Mouse (Mus musculus) heart, adult 18-20 months (tissue): ENCODE measurements at regions not wholly inside any gene's neighbourhood (a gene's known extent, or its start where the extent isn't known, plus 50 kb on each side); places are given as distances from the start of the nearest gene placed in this dataset.
"Not testable (repeated sequence)": the region's sequence is repeated elsewhere in the genome, so short reads cannot be mapped to it uniquely, and the experiment has no call there.

Experiments used
- DNase-seq, 2 experiments: peaks; one replicate each; pipeline ENCODE4 v3.0.0; 2021 to 2022; ENCODE audit warnings: mixed read lengths in 1 of 2

DNA sequence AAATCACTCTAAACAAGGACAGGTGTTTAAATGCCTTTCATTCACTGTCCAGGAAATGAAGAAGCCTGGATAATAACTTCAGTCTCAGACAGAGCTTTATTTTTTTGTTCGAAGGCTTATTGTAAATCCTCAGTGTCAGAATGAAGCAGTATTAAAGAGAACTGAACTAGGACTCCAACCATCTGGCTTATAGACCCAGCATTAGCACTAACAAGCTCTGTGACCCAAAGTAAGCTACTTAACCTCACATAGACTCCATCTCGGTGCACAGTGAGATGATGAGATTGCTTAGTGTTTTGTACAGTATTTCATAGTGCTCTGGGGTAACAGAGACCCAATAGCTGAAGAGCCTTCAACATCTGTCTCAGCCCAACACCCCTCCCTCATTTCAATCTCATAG, 738.2 kb upstream of the Map3k7 start:
- no peak for DNase-seq

DNA sequence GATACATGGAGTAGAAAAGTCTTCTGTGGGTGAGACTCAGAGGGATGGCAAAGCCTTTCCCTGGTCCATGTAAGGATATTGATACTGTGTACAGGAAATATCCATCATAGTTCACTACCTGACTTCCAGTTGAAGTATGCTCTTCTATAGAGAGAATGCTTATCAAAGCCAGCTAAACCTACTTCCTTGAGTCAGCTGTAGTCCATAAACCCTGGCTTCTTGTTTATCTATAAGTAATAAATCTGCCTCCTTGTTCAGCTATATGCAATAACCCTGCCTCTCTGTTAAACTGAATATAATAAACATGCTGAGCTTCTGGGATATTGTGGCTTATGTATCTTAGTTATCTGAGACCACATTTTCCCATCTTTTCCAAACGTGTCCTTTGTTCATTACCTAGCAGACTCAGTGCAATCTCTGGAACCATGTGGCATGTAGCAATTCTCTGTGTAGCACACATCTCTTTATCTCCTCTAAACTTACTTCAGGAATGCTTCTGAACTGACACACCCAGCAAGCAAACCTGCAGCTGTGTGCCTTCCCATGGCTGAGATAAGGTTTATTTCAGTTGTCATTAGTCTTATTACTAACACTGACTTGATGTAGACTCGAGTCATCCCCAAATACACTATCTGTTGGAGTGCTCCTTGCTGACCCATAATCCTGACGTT, 694.9 kb upstream of the Map3k7 start:
- no peak for DNase-seq

DNA sequence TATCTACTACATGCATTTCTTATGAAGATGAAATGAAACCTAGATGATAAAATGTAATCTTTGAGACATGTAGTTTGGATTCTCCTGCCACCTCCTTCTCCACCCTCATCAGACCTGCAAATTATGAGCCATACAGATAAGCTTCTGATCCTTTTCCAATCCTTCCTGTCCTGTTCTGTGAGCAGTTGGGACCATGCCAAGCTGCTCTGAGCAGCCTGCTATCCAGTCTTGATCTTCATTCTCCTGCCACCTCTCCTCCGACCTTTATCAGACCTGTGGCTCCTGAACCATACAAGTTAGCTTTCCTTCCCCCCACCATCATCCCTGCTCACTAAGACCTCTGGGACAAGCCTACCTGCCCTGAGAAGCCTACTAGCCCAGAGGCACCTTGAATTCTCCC, 689.8 kb upstream of the Map3k7 start:
- DNase-seq = no peak

DNA sequence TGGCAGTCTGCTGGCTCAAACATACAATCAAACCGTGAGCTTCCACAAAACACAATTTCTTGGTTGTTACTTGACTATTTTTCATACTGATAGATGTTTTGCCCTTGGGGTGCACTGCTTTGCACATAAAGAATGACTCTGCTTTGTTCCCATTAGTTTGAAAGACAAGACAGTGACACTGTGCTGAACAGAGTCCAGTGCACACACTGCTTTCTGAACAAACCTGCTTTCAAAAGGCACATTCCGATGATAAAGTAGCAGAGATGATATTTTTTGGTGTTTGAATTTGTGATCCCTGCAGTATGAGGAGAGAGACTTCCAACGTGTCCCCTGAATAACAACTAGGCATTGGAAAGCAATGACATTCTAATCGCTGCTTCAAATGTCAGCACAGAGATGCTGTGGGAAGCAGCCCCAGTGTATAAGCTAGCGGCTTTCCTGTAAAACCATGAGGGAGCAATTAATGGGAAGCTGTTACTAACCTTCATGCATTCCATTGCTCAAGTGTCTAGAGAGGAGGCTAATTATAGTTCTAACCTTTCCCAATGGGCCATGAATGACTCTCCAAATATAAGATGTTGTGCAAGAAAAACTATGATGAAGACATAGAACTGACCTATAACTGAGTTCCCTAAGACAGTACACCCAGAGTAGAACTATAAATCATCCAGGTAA, 673.5 kb upstream of the Map3k7 start:
- DNase-seq = no peak

DNA sequence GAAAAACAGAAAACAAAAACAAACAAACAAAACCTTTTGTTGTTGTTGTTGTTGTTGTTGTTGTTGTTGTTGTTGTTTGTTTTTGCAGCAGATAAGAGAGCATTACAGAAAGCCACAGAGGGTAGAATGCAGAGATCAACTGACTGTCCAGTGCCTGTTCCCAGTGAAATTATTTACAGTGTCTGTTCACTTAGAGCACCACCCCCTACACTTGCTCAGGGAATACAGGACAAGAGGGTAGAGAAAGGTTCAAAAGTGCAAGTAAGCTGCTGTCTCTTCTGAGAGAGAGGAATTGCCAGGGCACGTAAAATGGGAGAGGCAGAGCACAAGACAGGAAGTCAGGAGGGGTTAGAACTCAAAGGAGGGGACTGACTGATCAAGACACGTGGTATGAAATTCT, 670.1 kb upstream of the Map3k7 start:
- DNase-seq = no peak

DNA sequence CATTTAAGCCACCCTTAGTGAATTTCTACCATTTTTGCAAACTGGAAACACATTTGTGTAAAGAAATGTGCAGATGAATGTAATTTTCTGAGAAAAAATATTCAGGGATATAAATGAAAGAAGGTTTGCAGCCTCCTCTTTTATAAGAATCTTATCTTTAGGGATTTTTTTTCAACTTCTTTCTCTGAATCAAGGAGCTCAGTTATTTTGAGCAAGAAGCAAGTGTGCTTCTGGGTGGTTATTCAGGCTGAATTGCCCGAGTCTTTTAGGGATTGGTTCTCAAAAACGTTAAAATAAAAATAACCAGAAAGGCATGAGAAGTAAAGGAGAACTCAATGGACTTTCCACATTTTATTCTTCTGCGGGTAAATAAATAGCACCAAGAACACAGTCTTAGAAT, 666.0 kb upstream of the Map3k7 start:
- no peak for DNase-seq

DNA sequence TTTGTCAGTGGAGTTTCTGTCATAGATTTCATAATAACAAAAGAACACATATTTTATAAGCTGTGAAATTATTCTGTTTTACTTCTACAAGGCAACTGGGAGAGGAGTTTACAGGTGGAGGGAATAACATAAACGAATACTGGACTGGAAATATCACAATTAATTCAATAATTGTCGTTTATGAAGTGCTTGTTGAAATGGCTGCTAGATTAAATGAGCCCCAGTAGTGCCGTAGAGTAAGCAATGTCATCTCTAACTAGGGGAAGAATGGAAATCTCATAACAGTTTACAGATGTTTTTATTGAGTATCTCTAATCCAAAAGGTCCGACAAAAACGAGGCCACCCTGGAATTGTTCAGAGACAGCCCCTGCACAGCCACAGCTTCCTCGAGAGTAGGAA, 644.6 kb upstream of the Map3k7 start:
- no peak for DNase-seq

DNA sequence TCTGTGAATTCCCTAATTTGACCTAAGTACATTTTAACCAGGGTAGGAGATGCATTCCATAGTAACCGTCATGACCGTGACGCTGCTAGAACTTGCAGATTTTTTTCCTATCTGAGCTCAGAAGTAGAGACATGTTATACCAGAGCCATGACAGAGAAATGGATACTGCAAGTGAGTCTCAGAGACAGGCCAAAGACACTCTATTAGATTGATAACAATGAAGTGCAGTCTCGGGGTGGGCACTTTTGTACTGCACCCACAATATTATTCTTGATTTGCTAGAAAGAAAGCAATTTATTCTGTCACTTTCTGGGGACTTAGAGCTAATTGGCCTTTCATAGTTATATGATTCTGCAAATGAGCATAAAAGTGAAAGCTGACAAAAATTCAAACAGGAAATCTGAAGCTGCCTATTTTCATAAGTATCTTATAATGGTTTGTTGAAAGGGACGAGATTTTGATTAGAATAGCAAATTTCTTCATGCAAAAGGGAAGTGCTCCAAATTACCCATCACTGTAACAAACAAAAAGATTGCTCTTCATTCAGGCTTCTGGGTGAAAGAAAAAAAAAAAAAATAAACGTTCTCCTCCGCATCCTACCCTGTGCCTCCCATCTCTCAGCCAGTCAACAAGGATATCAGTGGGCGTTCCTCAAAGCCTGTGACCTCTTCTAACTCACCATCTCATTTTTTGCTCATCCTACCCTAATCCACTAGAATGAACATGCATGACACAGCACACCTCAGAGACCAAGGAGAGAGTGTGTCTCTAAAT, 643.0 kb upstream of the Map3k7 start:
- no peak for DNase-seq

DNA sequence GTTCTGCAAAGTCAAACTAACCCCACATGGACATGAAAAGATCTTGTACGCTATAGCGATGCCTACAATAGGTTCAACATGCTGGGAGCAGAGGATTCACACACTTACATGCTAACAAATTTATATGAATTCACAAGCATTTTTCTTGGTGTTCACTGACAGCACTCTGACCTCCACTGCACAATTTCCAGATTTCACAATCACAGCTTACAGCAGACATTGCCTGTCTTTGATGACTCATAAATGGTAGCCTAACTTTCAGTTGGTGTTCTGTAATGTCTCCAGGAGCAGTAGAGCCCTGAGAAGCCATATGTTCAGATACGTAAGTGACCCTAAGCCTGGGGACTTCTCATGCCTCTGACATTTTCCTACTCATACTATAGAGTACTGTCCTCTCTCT, 640.1 kb upstream of the Map3k7 start:
- DNase-seq = no peak

DNA sequence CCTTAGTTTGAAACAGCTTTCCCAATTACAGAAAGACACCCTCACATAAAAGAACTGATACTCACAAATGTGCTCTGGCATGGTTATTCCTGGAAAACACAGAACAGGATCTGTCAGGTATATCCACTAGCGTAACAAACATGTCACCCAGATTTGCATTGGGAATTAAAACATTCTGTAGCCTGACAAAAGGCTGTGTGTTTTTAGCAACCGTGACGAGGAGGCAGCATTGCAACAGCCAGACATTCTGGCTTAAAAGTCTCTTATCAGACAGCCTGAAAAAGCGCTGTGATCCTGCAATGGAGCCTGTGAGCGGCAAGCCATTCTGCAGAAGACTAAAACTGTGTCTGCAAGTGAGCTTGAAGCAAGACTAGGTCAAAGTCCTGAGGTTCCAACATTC, 635.1 kb upstream of the Map3k7 start:
- DNase-seq = no peak

DNA sequence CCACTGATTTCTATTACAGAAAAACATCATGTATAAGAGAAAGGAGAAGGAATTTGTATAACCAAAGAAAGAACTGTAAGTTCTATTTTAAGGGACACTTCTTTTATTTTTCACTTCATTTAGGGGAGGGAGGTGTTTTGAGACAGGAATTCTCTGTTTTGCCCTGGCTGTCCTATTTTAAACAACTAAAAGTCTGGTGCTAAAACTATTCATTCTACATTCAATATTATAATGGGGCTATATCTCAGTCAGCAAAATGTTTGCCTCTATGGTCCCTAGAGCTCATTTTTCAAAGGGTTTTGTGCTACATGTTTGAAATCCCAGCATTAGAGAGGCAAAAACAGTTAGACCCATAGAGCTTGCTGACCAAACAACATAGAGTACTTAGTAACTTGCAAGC, 632.8 kb upstream of the Map3k7 start:
- DNase-seq = no peak

DNA sequence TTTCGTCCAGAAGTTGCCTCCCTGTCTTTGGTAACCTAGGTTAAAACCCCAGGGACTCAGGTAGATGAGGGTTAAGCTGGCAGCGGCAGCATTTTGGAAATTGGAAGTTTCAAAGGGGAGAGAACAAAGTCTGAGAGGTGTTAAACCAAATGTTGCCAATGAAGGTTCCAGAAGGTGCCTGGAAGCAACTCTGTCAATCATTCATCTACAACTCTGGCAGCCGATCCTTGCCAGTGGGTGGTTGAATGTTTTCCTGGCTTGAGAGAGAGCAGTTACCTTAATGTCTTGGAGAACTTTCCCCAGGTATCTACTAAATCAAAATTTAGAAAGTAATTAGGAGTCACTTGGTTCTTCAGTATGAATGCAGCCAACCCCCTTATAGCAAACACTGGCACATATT, 628.2 kb upstream of the Map3k7 start:
- no peak for DNase-seq

DNA sequence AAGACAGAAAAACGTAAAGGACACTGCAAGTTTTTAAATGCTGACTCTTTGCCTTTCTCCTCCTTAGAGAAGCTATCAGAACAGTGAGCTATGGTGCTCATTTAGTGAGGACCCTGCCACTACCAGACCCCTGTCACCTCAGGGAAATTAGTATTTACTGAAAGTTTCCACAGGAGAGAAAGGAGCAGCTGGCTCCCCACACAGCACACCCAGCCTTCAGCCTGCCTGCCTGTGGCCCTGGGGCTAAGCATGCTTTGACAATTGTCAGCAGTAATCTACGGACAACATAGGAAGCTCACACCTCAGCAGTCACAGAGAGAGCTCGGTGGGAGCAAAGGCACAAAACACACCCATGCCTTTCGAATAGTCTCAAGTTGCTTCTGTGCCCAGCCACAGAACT, 625.9 kb upstream of the Map3k7 start:
- no peak for DNase-seq

DNA sequence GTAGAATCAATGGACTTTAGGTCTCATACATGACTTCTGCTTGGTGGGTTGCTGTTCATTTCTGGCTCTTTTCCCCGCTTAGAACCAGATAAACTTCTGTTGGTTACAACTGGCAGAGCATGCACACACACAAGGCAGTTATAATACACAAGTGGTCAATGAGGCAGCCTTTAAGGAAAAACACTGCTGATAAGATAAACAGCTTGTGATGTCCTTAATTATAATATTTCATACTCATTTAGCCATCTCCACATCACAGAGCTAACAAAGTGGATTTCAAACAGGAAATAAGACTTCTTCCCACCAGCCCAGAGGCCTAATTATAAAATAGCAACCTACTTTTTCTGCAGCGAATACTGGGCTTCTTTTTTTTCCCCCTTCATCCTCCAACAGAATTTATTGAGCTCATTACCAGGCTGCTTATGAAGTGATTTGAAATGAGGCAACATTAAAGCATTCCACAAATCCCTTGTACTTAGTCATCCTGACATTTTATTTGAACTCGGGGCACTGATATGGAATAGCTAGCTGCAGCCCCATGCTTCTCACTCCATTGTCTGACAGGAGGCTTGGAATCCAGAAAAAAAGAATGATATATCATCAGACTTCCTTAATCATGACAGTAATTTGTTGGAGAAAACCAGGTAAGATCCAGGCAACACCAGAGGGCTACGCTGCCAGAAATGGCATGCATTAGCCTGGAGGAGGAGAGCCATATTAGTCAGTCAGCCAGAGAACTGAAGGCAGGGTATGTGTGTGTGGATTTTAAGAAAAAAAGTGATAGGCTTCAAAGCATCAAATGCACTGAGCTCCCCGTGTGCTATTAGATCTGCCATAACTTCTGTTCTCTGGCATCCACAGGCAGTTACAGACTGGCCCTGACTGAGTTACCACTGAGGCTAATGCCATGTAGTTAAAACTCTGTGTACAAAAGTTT, 620.3 kb upstream of the Map3k7 start:
- DNase-seq = no peak

DNA sequence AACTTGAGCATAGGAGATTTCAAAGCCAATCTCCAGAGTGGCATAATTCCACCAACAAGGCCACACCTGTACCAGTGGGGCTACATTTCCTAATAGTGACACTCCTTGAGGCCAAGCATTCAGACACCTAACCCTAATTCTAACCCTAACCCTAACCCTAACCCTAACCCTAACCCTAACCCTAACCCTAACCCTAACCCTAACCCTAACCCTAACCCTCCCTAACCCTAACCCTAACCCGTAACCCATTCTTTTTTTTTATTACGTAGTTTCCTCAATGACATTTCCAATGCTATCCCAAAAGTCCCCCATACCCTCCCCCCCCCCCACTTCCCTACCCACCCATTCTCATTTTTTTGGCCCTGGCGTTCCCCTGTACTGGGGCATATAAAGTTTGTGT, 609.9 kb upstream of the Map3k7 start:
- DNase-seq = not testable (repeated sequence)

DNA sequence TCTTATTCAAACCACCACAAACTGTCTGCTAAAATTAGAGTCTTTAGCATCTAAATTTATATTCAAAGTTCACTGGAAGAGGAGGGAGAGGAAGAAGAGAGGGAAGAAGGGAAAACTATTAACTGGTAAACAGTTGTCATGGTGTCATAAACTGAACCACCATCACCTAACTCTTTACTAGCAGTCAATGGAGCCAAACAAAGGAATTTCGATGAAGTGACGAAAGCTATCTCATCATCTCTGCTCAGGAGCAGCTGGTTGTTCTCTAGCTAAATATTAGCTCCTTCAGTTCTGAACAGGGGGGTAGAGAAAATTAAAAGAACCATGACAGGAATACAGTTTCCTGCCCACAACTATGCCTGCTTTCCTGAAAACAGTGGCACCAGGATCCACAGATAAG, 608.9 kb upstream of the Map3k7 start:
- no peak for DNase-seq

DNA sequence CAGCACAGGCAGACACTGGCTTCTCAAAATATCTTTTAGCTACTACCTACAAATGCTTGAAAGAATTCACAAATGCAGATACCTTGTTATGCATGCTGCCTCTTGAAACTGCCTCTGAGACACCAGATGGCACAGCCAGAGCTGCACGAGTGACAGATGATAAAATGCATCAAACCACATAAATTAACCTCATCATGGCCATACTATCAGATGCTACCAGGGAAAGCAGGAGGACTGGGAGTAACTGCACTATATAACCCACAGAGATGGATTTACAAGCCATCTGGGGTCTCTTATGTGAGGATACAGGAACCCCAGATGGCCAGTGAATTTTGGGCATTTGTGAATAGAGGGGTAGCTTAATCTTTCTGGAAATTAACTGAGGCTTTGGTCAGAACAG, 597.7 kb upstream of the Map3k7 start:
- no peak for DNase-seq

DNA sequence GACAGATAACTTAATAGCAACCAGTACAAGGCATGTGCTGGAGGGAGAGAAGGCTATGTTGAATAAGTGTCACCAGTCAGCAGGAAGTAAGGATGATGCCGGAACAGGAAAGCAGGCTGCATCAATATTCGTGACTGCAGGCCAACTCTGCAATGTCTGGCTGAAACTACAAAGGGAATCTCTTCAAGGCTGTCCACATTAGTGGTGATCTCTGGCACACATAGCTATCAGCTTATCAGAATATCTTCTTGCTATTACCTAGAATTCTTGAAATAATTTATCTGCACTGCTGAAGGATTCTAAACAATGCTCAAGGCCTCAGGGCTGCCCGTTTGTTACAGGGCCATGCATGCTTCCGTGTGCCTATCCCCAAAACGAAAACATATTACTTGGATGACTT, 596.9 kb upstream of the Map3k7 start:
- DNase-seq = no peak

DNA sequence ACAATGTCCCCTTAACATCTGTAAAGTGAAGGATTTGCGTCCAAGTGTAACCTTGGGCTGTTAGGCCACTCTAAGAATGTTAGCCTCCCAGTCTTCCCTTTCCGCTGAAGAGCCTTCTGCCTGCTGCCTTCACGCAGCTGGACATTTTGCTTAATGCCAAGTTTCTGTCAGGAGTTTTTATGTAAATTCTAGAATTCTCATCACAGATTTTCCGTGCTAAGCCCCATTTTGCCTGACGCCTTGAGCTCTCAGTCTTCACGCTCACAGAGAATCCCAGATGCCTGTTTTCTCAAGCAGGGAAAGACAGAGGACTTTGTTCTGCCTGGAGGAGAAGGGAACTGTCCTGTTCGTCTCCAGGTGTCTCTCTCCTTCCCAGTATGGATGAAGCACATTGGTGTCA, 593.8 kb upstream of the Map3k7 start:
- DNase-seq = no peak

DNA sequence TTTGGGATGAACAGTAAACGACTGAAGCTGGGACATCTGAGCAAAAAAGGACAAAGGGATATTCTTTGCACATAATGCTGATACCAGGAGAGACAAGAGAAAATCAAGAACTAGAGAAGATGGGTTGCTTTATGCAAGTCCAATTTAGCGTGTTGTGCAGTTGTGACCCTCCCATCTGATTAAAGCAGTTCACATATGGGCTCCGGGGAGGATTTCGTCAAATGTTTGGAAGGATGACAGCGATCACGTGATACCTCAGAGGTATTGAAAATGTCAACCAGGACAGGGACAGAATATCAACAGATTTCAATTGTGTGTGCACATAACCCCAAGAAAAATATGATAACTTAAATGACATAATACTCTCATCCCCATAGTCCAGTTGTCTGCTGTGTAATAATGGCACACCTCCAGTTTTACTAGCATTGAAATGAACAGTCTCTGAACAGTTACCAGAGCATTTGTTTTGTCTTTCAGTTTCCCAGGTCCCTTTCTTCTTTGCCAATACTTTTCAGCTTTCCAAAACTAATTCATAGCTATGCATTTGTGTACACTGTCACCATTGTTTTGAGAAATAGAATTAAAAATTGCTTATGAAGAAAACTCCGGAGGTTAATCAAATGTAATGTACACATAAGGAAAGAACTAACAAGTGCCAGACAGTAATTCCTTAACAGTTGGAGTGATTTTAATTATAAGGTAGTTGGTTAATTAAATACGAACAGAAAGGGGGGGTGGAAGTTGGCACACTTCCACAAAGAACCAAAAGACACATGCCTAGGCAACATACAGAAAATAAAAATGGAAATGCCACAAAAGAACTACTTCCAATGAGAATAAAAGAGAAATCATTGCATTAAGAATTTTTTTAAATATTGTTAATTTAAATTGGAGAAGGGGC, 582.6 kb upstream of the Map3k7 start:
- no peak for DNase-seq

DNA sequence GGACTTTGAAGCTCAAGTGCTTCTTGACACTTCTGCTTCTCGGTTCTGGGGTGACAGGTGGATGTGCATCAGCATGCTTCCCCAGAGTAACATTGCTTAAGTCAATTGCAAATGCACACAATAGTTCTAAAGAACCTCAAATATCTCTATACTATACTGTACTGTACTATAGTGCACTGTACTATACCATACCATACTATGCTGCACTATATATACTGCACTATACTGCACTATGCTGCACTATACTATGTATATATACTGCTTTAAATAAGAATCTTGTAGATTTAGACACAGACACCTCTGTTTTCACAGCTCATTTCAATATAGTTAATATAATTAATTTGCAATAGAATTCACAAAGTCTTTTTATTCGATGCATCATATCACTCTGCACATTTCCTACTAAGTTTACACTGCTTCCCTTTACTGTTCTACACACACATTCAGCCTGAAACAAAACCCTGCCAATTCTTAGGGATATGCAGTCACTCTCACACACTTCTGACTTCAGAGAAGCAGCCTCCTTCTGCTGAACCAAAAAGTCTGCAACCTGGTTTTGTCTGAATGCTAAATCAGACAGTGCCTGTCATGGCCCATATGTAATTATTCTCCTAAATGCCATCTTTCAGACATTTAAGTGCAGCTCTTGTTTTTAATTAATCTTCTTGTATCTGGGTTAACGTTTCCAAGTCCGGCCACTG, 570.8 kb upstream of the Map3k7 start:
- DNase-seq = no peak
